19 mouse cellular contexts compared by ENCODE assay signal in the genomic region with DNA sequence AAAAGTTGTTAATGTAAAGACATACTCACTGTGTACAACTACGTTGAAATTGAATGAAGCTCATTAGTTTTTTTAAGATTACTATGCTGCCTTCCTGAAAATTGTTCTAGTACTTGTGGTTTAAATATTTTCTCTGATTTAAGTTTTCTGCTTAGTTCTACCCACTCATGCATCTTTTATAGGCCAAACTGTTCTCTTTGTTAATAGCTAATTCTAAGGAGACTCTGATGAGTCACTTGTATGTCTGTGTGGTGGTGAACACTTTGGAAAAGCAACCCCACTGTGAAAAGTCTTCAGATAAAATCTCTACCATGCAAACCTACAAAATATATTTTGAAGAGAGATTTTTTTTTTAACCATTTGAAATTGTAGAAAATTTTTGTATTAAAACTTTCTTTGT. TPM values are rescaled to one million over a fixed set of nuclear protein-coding genes. Genes with fewer than 3 reads are reported as not detected.
"Had no signal": no experiment of that assay in that cellular context is flagged by ENCODE, and none has a peak within 500 bp of the region (broad histone marks: within the 10 kb centered on the region; RNA-seq: fewer than 3 reads in every experiment).

No protein-coding gene starts in this region.

- H3K27ac ChIP-seq: kidney, embryonic 15.5 days; limb, embryonic 12.5 days; limb, embryonic 15.5 days; liver, embryonic 14.5 days; stomach, embryonic 15.5 days had no signal

- H3K36me3 ChIP-seq: kidney, embryonic 15.5 days; limb, embryonic 12.5 days; limb, embryonic 15.5 days; stomach, embryonic 15.5 days had no signal

- H3K4me3 ChIP-seq: kidney, embryonic 15.5 days; limb, embryonic 12.5 days; limb, embryonic 15.5 days; stomach, embryonic 15.5 days had no signal

- H3K4me1 ChIP-seq: kidney, embryonic 15.5 days; limb, embryonic 12.5 days; limb, embryonic 15.5 days; stomach, embryonic 15.5 days had no signal

- DNase-seq: kidney, adult 8-10 months; kidney, postnatal 10 days; kidney, postnatal 36 days; left cerebral cortex, postnatal 4 days; liver, postnatal 0 days; lung, embryonic 14.5 days; midbrain, embryonic 14.5 days; right cerebral cortex, postnatal 25 days; spleen, adult 18-20 months; thymus, adult 2 months; thymus, postnatal 14 days; thymus, postnatal 4 days had no signal

RNA-seq across cellular contexts. Expression of gene AL731706.2, which starts 52.8 kb away (rescaled TPM):
- total RNA-seq: left cerebral cortex, postnatal 4 days; midbrain, postnatal 0 days had no signal
- polyA plus RNA-seq: testis, adult 2 months; thymus, adult 2 months had no signal
